Mouse (Mus musculus) E14TG2a.4 (cell line): Measurements from ENCODE around the gene Nfic.

Experiments used
- CTCF ChIP-seq: conservative IDR thresholded peaks from 2 replicates; pipeline ENCODE4 v1.5.1; 2014; ENCODE audit warnings: low read length
- NANOG ChIP-seq: IDR thresholded peaks from 2 replicates; pipeline ENCODE4 v1.6.1; 2014; ENCODE audit warnings: borderline replicate concordance, low read length, mixed read lengths
- POU5F1 ChIP-seq: IDR thresholded peaks from 2 replicates; pipeline ENCODE4 v1.6.1; 2014; ENCODE audit warnings: low read length, borderline replicate concordance

DNA sequence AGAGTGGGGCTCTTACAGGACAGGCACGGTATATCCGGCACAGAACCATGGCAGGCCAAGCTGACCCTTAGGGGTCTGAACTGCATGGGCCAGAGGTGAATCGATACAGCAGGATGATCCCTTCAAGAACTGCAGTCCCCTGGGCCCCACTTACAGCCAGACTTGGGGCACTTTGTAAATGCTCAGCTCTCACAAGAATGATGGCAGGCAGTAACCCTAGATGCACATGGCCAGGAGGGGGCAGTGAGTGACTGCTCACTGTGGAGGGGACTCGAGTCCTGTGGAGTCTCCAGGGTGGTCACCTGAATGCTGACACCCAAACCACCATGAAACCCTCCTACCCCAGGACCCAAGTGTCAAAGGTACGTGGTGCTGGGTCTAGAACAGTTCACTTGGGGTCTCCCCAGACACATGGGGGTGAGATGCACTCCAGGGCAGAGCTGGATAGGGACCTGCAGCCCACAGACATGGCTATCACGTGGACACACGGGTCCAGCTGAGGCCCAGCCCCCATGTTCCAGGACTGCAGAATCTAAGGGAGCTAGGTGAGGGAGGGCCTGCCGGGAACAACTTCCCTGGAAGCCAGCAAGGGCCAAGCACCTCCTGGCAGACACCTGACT lies 38.3 kb upstream of the Nfic start:
- TF ChIP-seq CTCF: no peak
- TF ChIP-seq NANOG: no peak
- no peak for TF ChIP-seq POU5F1
